Mouse (Mus musculus) hindbrain, embryonic 14.5 days (tissue): ENCODE data around the gene Pds5b. TPM values are rescaled to one million over a fixed set of nuclear protein-coding genes. Genes with fewer than 3 reads are reported as not detected.
"Not testable (repeated sequence)": the region's sequence is repeated elsewhere in the genome, so short reads cannot be mapped to it uniquely, and the experiment has no call there.

Experiments
- ATAC-seq: fragments of 200-750 bp; cut with Nextera tagmentation; 2 replicates; pipeline ENCODE4 v1.8.0; 2017; ENCODE audit warnings: moderate number of reproducible peaks, mild to moderate bottlenecking, moderate TSS enrichment, moderate library complexity; ENCODE audit not compliant: low FRiP score
- DNase-seq: peaks from one replicate; pipeline ENCODE4 v3.0.0-alpha.2; 2015; ENCODE audit warnings: low spot score
- H3K27ac ChIP-seq: fragments of 300-500 bp; sonication (generic); 2 replicates; pipeline ENCODE4 v1.5.1; 2014; ENCODE audit warnings: mild to moderate bottlenecking, moderate library complexity
- H3K27me3 ChIP-seq: fragments of 300-500 bp; sonication (generic); 2 replicates; pipeline ENCODE4 v1.6.1; 2014; ENCODE audit warnings: mild to moderate bottlenecking, low read length, mixed read lengths; ENCODE audit not compliant: control insufficient read depth, insufficient read depth
- H3K36me3 ChIP-seq: fragments of 300-500 bp; sonication (generic); replicated peaks from 2 replicates; pipeline ENCODE4 v1.6.1; 2014; ENCODE audit not compliant: control insufficient read depth, insufficient read depth
- H3K4me1 ChIP-seq: fragments of 300-500 bp; sonication (generic); replicated peaks from 2 replicates; pipeline ENCODE4 v1.6.1; 2014; ENCODE audit warnings: antibody characterized with exemption, low read length, mixed read lengths; ENCODE audit not compliant: control insufficient read depth, insufficient read depth
- H3K4me2 ChIP-seq: fragments of 300-500 bp; sonication (generic); replicated peaks from 2 replicates; pipeline ENCODE4 v1.6.1; 2014; ENCODE audit warnings: mild to moderate bottlenecking, moderate library complexity
- H3K4me3 ChIP-seq: fragments of 300-500 bp; sonication (generic); replicated peaks from 2 replicates; pipeline ENCODE4 v1.5.1; 2014; ENCODE audit warnings: mild to moderate bottlenecking, low read length
- H3K9ac ChIP-seq: fragments of 300-500 bp; sonication (generic); 2 replicates; pipeline ENCODE4 v1.6.1; 2014
- H3K9me3 ChIP-seq: fragments of 300-500 bp; sonication (generic); 2 replicates; pipeline ENCODE4 v1.6.1; 2016; ENCODE audit warnings: low read length; ENCODE audit not compliant: control insufficient read depth
- WGBS: fragments of 180-500 bp; shearing (Covaris S2); extraction: QIAGEN DNeasy Blood & Tissue Kit; methylation state at CpG from one replicate; pipeline ENCODE4 v1.1.7; 2014; 5-methylcytosine and 5-hydroxymethylcytosine counted together
- polyA plus RNA-seq: library from polyadenylated mRNA; unstranded; fragments of >200 nt; fragmentation: Nextera tagmentation; extraction: Ambion mirVana; gene quantifications from 2 replicates; pipeline ENCODE4 v1.2.1, GENCODE M21; 2014

Pds5b gene
- polyA plus RNA-seq = 45.8 and 49.4 TPM in 2 replicates

DNA sequence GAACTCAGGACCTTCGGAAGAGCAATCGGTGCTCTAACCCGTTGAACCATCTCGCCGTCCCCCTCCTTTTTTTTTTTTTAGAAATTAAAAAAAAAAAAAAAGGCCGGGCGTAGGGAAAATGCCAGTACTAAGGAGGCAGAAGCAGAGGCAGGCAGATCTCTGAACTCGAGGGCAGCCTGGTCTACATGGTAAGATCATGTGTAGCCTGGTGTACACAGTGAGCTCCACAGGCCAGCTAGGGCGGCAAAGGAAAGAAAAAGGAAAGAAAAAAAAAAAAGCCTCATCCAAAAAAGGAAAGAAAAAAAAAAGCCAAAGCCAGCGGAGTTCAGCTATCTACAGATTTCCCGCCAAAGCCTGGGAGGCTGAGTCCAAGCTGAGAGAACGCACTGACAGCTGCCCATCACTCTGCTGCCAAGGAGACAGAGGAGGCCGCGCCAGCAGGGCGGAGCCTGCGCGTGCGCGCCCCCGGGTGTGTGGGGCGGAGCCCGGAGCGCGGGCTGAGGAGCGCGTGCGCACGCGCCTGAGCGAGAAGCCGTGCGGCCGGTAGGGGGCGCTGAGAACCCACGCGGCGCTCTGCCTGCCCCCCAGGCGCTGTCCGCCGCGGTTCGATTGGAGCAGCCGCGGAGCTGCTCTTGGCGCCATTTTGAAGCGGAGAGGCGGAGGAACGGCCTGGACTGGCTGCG lies at the start of gene Pds5b:
Gene Pds5b (plus strand): TSS at position 587 of the 683 bp plus-strand sequence.
- Histone ChIP-seq H3K9me3 (no peaks in the 10 kb centered on the region), H3K4me3 (peak within 1 kb of the TSS; percentile 97), H3K27me3 (no peaks in the 10 kb centered on the region), H3K27ac (peak within 1 kb of the TSS; percentile 99), H3K9ac (peak within 1 kb of the TSS; percentile 89), H3K36me3 (no peaks in the 10 kb centered on the region), H3K4me2 (peak within 1 kb of the TSS; percentile 64), H3K4me1 (peaks cover 19% of the 10 kb centered on the region)
- WGBS = 15% methylated on average over 47 of the region's 49 CpGs
- peak; percentile 99 for DNase-seq
- ATAC-seq = peak; percentile 98

DNA sequence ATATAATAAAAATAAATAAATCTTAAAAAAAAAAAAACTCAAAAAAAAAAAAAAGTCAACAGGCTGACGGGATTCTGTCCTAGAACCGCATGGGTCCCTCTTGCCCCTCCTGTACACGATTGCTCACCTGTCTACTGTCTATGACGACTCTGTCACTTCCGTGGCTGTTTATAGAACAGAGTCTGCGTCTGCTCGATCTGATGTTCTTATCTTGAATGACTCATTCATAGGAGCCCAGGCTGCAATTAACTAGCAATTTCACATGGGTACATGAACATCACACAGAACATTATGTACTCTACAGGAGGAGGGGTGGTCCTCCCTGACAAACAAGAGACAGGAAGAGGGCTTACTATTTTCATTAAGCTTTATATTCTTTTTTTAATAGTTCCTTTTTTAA lies 48.0 kb upstream of the Pds5b start:
- H3K9ac ChIP-seq = no peak overlapping the region
- H3K4me1 ChIP-seq = no peaks in the 10 kb centered on the region
- no peak overlapping the region for H3K4me2 ChIP-seq
- H3K27me3 ChIP-seq = no peaks in the 10 kb centered on the region
- no peaks in the 10 kb centered on the region for H3K9me3 ChIP-seq
- H3K4me3 ChIP-seq = no peak overlapping the region
- 90% methylated on average over 7 of the region's 7 CpGs for WGBS
- H3K27ac ChIP-seq = no peak overlapping the region
- peaks cover 10% of the 10 kb centered on the region; the same call in 1 of the 2 replicates for H3K36me3 ChIP-seq
- DNase-seq (no peak), ATAC-seq (no peak)

DNA sequence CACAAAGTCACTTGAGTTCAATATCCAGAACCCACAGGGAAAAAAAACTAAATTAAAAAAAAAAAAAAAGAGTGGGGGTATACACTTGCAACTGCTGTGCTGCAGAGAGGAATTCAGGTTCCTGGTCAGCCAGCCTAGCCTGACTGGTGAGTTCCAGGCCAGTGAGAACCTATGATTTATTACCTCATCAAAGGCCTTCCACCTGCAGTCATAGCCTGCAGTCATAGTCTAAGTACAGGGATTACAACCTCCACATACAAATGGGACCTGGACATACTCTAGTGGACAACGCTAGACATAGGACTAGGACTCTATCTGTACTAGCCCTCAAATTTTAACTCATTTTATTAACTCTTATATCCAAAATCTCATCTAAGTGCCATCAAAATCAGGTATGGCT lies 44.3 kb upstream of the Pds5b start:
- H3K4me3 ChIP-seq = no peak overlapping the region
- 100% methylated on average over 1 of the region's 1 CpGs for WGBS
- ATAC-seq (no peak), DNase-seq (no peak)
- H3K9ac ChIP-seq = no peak overlapping the region
- H3K27ac ChIP-seq = no peak overlapping the region
- peaks cover 13% of the 10 kb centered on the region; the same call in 1 of the 2 replicates for H3K36me3 ChIP-seq
- H3K27me3 ChIP-seq = no peaks in the 10 kb centered on the region
- H3K4me2 ChIP-seq = no peak overlapping the region
- H3K9me3 ChIP-seq = no peaks in the 10 kb centered on the region
- no peaks in the 10 kb centered on the region for H3K4me1 ChIP-seq

DNA sequence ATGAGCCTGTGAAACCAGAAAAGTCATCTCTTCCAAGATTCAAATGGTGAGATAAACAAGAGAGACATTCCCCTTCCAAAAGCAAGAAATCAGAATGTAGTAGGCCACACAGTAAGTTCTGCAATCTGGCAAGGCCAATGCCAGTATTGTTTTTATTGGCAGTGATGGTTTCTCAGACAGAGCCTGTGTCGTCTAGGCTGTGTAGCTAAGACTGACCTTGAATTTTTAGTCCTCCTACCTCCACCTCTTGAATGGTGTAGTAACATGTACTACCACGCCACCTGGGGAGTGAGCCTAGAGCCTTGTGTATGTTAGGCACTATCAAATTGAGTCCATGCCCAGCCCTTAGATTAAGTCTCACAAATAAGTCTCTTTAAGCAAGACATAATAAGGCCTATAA lies 43.8 kb upstream of the Pds5b start:
- H3K36me3 ChIP-seq = peaks cover 9% of the 10 kb centered on the region; the same call in 1 of the 2 replicates
- no peak overlapping the region for H3K9ac ChIP-seq
- no peak for DNase-seq
- no peaks in the 10 kb centered on the region for H3K27me3 ChIP-seq
- no peaks in the 10 kb centered on the region for H3K9me3 ChIP-seq
- no peak overlapping the region for H3K4me3 ChIP-seq
- no peaks in the 10 kb centered on the region for H3K4me1 ChIP-seq
- no peak overlapping the region for H3K27ac ChIP-seq
- 98% methylated on average over 2 of the region's 2 CpGs for WGBS
- no peak overlapping the region for H3K4me2 ChIP-seq
- no peak for ATAC-seq

DNA sequence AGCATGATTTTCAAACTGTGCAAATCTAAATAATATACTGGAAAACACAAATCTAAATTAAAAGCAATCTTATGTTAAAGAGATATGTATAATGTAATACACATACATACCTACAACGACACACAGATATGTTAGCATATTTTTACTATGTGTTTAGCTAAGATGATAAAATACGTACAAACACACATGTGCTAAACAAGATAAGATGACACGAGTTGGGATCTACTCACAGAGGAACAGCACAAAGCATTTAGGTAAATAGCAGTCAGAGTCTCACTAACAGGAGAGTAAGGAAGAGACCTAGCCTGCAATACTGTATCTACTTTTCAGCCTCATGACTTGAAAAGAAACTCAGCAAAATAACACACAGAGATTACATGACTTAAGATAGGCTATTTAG lies 32.1 kb upstream of the Pds5b start:
- no peak overlapping the region for H3K4me3 ChIP-seq
- DNase-seq = no peak
- H3K4me1 ChIP-seq = no peaks in the 10 kb centered on the region
- H3K9ac ChIP-seq = no peak overlapping the region
- no peak overlapping the region for H3K27ac ChIP-seq
- 94% methylated on average over 3 of the region's 3 CpGs for WGBS
- no peak for ATAC-seq
- no peak overlapping the region for H3K4me2 ChIP-seq
- H3K36me3 ChIP-seq = peaks cover 56% of the 10 kb centered on the region
- H3K9me3 ChIP-seq = no peaks in the 10 kb centered on the region
- H3K27me3 ChIP-seq = no peaks in the 10 kb centered on the region

DNA sequence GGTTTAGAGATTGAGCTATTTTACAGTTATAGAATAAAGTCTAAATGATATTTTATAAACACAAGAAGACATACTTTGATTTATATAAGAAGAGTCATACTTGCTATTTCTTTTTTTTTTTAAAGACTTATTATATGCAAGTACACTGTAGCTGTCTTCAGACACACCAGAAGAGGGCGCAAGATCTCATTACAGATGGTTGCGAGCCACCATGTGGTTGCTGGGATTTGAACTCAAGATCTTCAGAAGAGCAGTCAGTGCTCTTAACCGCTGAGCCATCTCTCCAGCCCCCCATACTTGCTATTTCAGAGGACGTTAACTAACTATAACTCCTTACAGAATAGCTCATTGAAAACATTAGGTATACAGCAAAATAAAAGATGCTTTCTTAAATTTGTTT lies 30.1 kb upstream of the Pds5b start:
- H3K9me3 ChIP-seq, H3K4me2 ChIP-seq, ATAC-seq, DNase-seq, H3K27me3 ChIP-seq, H3K27ac ChIP-seq, H3K9ac ChIP-seq, H3K4me1 ChIP-seq, H3K4me3 ChIP-seq: not testable (repeated sequence)
- H3K36me3 ChIP-seq = peaks cover 56% of the 10 kb centered on the region
- 96% methylated on average over 4 of the region's 4 CpGs for WGBS

DNA sequence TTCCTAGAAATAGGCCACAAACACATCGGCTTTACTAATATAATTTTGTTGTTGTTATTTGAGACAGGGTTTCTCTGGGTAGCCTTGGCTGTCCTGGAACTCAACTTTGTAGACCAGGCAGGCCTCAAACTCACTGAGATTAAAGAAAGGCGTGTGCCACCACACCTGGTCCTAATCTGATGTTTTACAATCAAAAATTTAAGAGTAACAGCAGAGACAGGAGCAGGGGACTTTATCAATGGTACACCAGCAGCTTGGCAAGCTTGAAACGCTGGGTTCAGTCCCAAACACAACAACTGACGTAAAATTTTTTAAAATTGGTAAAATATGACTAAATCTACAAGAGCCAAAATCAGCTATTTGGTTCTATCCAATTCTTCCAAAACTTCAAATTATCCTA lies 28.6 kb upstream of the Pds5b start:
- H3K27me3 ChIP-seq = no peaks in the 10 kb centered on the region
- peaks cover 67% of the 10 kb centered on the region for H3K36me3 ChIP-seq
- no peak overlapping the region for H3K4me2 ChIP-seq
- H3K4me3 ChIP-seq = no peak overlapping the region
- over 99% methylated on average over 4 of the region's 4 CpGs for WGBS
- no peak overlapping the region for H3K9ac ChIP-seq
- ATAC-seq = no peak
- H3K9me3 ChIP-seq = no peaks in the 10 kb centered on the region
- H3K27ac ChIP-seq = no peak overlapping the region
- no peak for DNase-seq
- no peaks in the 10 kb centered on the region for H3K4me1 ChIP-seq

DNA sequence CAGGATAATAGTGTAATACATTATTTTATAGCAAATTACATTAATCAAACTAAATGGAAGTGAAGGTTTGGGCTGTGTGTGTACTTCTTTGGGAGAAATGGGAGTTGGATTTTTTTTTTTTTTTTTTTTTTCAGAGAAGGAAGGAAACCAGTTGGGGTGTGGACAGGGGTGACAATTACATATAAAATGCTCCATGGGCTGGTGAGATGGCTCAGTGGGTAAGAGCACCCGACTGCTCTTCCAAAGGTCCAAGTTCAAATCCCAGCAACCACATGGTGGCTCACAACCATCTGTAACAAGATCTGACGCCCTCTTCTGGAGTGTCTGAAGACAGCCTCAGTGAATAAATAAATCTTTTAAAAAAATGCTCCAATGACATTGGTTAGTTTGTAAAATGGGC lies 21.0 kb upstream of the Pds5b start:
- DNase-seq = no peak

DNA sequence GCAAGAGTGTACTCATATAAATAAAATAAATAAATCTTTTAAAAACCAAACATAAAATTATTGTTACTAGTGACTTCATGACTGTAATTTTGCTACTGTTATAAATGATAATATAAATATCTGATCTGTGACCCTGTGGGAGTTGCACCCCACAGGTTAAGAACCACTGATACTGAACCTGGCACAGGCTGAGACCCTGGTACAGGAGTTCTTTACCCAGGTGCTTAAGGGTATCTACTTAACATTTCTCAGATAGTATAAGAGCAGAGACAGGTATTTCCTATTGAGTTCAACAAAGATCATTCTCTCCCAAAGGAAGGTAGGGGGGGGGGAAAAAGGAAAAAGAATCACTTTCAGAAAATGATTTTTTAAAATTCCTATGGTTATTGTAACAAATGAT lies 19.0 kb upstream of the Pds5b start:
- Histone ChIP-seq H3K36me3 (peaks cover 13% of the 10 kb centered on the region), H3K4me3 (no peak overlapping the region), H3K9ac (no peak overlapping the region), H3K27me3 (no peaks in the 10 kb centered on the region), H3K4me1 (peaks cover 28% of the 10 kb centered on the region), H3K9me3 (no peaks in the 10 kb centered on the region), H3K27ac (no peak overlapping the region), H3K4me2 (no peak overlapping the region)
- no peak for DNase-seq
- ATAC-seq = no peak

More for the DNA sequence above, 21.0 kb upstream of the Pds5b start:
- Histone ChIP-seq H3K4me1 (peaks cover 13% of the 10 kb centered on the region), H3K9ac (no peak overlapping the region), H3K36me3 (peaks cover 26% of the 10 kb centered on the region), H3K27ac (no peak overlapping the region), H3K4me2 (no peak overlapping the region), H3K27me3 (no peaks in the 10 kb centered on the region), H3K4me3 (no peak overlapping the region), H3K9me3 (no peaks in the 10 kb centered on the region)
- no peak for ATAC-seq
- 86% methylated on average over 2 of the region's 2 CpGs for WGBS

DNA sequence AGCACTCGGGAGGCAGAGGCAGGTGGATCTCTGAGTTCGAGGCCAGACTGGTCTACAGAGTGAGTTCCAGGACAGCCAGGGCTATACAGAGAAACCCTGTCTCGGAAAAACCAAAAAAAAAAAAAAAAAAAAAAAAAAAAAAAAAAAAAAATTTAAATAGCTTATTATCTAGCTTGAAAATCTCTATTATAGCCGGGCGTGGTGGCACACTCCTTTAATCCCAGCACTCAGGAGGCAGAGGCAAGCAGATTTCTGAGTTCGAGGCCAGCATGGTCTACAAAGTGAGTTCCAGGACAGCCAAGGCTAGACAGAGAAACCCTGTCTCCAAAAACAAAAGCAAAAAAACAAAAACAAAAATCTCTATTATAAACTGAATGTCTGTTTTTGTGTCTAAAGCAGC lies 14.1 kb upstream of the Pds5b start:
- ATAC-seq, H3K4me3 ChIP-seq, H3K9ac ChIP-seq, H3K27me3 ChIP-seq, H3K27ac ChIP-seq, H3K9me3 ChIP-seq, DNase-seq: not testable (repeated sequence)
- Histone ChIP-seq H3K4me2 (peak overlapping the region; percentile 15; the same call in 1 of the 2 replicates), H3K4me1 (peaks cover 47% of the 10 kb centered on the region), H3K36me3 (peaks cover 31% of the 10 kb centered on the region)
- WGBS = 91% methylated on average over 6 of the region's 6 CpGs
